Mouse (Mus musculus): ENCODE results near the gene Gm28308.

The Gm28308 gene

GRCm38 (mm10) chr6:52246403-52246803 is 33.3 kb upstream of the Gm28308 start:
- DNase-seq: no peak

GRCm38 (mm10) chr6:52245757-52246142 is 32.6 kb upstream of the Gm28308 start, which contains the start of gene Hoxa11:
TSS of gene Hoxa11 (minus strand) at chr6:52245810.
- no peak for DNase-seq

DNA sequence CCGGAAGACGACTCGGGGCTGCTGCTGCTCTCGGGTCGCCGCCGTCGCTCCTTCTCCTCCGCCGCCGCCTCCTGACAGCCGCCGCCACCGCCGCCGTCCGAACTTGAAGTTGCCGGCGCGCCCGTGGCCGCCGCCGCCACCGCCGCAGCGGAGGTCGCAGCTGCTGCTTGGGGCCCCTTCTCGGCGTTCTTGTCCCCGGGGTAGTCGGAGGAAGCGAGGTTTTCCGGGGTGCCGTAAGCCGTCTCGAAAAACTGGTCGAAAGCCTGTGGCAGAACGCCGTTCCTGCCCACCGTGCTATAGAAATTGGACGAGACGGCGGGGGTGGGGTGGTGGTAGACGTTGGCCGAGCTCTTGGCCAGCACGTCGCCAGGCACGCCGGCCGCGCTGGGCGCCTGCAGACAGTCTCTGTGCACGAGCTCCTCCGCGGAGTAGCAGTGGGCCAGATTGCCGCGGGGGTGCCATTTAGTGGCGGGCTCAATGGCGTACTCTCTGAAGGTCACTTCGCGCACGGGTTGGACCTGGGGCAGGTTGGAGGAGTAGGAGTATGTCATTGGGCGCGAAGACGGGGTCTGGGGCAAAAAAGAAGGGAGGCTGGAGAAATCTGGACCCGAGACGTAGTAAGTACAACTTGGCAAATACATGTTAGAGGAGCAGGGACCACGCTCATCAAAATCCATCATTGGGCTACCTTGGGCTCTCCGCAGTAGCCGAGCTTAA is 32.1 kb upstream of the Gm28308 start:
- DNase-seq: no peak

DNA sequence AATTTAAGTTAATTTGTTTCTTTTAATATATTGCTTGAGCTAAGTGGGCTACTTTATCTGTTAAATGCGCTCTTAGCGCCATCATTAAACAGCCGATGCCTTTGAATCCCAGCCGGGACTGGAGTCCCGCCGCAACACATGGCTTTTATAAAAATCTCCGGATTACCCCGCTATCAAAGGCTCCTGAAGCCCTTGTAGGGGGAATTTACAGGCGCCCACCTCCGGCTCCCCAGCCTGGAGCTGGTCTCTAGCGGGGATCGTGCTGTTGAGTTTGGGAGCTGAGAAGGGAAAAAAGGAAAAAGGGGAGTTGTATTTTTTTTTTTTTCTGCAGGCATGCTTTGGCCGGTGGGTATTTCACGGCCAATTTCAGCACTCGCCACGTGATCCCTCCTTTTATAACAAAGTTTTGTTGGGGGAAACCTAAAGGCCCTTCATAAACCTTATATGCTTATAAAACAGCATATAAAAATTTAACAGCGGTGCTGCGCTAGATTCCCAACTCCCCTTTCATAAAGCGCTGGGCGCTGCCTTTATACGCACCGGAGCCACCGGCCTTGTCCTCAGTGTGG is 31.4 kb upstream of the Gm28308 start:
- DNase-seq: no peak

GRCm38 (mm10) chr6:52243681-52244121 is 30.6 kb upstream of the Gm28308 start:
- no peak for DNase-seq

- no peak for DNase-seq
Observed at GRCm38 (mm10) chr6:52242801-52243332, 29.7 kb upstream of the Gm28308 start.

DNA sequence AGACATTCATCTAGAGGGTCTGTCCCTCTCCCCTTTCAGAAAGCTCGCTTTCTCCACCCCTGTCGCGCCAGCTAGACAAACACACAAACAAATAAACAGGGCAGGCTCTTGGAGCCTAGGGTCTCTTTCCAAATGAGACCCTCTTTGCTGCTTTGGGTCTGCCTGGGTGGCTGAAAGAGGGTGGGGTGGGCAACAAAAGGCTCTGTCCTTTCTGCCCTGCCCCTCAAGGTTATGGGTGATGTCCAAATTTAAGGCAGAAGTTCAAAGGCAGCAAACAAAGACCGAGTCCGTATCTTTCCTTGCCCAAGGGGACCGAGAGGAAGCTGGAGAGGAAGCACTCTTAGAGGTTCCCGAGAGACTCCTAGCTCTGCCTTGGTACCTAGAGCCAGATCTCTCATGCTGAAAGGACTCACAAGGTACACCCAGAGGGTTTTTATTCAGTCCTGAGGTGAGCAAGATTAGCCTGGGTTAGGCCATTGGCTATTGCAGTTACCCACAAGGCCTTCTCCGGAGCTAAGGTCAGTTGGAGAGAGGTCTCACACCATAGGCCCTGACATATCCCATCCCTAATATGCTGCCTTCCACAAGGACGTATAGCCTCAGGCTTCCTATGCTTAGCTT is 28.0 kb upstream of the Gm28308 start:
- no peak for DNase-seq

DNA sequence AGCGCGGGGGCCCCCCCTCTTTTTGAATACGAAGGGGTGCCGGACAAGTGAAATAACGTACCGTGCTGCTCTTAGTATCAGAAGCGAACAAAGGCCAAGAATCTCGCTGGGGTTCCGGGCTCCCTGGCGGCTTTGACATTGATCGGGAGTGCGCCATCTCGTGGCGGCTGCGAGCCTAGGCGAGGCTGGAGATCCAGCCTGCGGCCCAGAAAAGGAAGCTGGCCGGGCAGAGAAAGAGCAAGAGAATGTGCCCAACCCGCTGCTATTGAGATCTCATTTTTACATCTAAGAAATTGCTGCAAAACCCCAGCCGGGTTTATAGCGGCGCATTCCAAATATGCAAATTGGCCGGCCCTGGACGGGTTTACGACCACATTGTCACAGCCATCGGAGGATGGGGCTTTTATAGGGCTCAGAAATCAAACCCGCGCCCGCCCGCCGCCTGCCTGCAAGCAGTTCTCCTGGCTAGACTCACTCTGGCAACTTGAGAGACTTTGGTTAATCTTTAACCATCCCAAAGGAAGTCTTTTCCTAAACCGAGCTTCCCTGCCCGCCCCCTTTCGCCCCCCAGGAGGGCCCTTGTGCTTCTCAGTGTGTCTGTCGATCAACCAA is 27.4 kb upstream of the Gm28308 start, which contains the start of gene Hoxa10:
Hoxa10 (minus strand) TSS at position 466 of the 612 bp plus-strand sequence.
- no peak for DNase-seq

- no peak for DNase-seq
Observed at GRCm38 (mm10) chr6:52239625-52240388, 26.7 kb upstream of the Gm28308 start.

GRCm38 (mm10) chr6:52238976-52239375 is 25.8 kb upstream of the Gm28308 start:
- no peak for DNase-seq

- DNase-seq: no peak
Observed at GRCm38 (mm10) chr6:52238155-52238545, 25.0 kb upstream of the Gm28308 start.

DNA sequence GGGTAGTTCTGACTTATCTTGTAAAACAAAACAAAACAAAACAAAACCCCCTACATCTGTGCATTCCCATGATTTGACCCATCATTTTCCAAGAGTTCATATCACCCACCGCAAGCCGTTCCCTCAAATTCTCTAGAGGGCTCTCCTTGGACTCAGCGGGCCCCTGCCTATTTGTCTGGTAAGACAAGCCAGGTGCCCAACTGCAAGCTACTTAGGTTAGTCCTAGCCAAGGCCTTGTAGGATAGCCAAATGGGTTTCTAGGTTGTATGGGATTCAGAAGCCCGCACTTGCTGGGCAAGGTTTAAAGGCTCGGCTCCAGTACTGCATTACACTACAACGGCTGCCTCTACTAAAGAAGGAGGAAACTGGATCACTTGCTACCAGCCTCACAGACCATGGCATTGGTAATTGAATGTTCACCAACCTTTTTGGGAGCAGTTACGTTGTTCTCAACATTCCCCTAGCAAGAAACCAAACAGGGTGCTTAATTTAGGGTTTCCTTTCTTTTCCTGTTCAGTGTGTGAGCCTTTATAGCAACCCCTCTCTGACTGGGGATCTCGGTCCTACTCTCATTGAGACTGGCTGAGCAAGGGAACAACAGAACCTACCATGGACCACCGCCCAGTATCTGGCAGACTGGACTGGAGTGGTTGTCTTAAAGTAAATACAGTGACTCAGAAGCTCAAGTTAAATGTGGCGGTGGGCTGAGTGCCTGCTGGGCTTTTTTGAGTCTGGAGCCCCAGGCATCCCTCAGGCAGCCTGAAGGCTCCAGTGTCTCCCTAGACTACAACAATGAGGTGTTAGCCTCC is 24.4 kb upstream of the Gm28308 start:
- no peak for DNase-seq

GRCm38 (mm10) chr6:52236806-52237205 is 23.7 kb upstream of the Gm28308 start:
- no peak for DNase-seq

DNA sequence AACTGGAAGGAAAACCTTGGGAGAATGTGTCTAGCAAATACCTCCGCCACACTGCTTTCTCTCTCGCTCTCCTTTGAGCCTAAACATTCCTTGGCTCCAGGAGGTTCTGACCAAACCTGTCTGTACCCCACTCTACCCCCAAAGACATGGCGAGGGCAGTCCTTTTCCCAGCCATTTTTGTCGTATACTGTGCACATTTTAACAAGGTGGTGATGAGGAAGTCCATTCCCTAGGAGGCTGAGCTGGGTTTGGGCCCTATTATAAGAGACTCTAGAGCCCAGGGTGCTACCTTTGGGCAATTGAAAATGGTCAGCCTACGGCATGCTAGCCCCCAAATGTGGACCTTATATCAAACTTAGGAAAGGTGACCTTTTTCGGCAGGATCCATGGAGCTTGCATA is 22.7 kb upstream of the Gm28308 start:
- DNase-seq: no peak

DNA sequence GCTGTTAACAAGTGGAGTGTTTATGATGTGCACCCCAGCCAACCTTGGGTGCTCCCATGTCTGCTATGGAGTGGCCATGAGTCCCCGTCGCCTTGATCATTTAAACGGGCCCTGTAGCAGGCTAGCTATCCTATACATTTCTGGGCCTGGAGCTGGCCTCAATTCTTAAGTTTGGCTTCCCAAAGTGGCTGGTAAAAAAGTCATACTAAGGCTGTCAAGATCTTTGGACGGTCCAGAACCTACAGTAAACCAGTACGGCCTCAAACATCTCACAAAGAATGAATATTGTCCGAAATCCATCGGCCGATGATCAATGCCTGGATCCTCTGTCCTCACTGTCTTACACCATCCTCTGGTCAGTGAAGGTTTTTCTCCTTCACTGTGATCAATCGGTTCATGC is 22.1 kb upstream of the Gm28308 start:
- no peak for DNase-seq

GRCm38 (mm10) chr6:52234428-52235140 is 21.4 kb upstream of the Gm28308 start:
- no peak for DNase-seq

DNA sequence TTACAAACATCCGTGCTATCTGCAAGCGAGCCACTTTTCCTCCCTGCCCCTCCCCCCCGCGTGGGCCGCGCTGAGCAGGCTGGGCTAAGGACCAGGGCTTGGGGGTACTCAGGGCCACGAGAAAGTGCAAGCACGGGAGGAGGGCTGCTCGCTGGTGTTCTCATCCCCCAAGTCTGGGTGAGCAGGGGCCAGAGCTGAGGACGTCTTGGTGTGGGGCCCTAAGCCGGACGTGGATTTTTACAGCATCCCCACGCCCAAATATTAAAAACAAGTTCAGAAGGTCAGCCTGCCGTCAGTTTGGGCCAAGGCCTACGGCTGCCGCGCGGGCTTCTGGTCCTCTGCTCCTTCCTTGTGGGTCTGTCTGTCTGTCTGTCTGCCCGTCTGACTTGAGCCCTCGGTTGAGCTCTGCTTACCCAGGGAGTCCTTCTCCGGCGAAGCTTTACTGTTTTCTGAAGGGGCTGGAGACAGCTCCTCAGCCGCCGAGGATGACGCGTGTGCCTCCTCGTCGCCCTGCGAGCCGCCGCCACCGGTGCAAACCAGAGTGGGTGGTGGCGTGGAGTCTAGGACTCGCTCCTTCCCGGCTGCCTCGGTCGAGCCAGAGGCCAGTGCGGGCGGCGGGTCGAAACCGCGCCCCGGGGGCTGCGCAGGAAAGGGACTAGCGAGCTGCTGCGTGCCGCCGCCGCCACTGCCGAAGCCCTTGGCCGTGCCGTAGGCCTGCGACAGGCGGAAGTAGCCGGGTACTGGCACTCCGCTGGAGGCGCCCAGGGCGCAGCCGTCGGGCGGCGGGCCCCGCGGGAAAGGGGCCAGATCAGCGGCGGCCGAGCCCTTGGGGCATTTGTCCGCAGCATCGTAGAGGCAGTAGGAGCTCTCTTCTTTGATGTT is 20.6 kb upstream of the Gm28308 start:
- DNase-seq: no peak

- no peak for DNase-seq
Observed at GRCm38 (mm10) chr6:52232984-52233545, 19.9 kb upstream of the Gm28308 start.

GRCm38 (mm10) chr6:52232568-52232965 is 19.4 kb upstream of the Gm28308 start:
- DNase-seq: no peak
